Mouse (Mus musculus) cerebellum, adult (tissue): ENCODE measurements around the gene Cpvl.

ENCODE experiments used
- ATAC-seq: cut with Nextera tagmentation; 2 replicates; pipeline ENCODE4 v1.9.2; 2017; ENCODE audit warnings: mild to moderate bottlenecking, moderate library complexity, mixed read lengths; ENCODE audit not compliant: insufficient number of reproducible peaks, low FRiP score, low TSS enrichment

Cpvl gene

DNA sequence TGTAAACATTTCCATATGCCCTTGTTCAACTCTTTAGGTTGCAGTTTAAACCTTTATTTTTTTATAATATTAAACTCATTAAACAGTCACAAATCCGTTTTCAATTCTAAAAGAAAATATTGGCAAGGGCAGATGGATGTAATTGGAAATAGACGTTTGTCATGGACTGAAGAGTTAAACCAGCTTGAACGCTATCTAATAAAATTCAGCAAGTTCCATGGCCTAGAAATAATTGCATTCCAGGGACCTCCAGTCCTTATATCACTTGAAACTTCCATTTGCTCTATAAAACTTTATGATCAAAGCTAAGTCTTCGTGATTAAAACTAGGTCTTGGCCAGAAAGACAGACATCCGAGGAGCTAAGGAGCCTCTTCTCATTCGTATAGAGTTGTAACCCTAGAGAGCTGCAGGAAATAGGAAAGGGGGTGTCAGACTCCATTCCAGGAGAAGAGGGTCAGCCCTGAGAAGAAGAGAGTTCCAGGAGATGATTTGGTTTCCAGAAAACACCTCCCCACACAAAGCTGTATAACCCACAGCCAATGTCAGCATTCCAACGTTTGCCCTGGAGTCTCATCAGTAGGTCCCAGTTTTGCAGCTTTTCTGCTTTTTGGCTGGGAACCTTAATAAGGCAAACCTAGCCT is 36.2 kb downstream of the Cpvl start:
- no peak for ATAC-seq

GRCm38 (mm10) chr6:53939752-53940151 is 38.7 kb downstream of the Cpvl start:
- no peak for ATAC-seq

DNA sequence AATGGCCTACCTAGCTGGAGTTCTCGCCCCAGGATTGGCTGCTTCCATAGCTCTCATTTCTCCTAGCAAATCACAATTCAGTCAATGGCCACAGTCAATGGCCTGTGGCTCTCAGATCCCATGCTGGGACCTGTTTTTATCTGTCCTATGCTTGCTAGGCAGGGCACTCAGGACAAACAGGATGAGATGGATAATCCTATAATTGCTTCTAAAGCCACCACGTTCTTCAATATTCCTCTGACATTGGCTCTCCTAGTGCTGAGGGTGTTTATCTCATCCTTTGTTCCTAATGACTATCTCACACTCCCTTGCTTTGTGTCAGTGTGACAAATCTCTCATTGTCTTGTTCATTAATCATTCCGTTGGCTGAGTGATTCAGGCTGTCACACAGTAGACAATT is 39.5 kb downstream of the Cpvl start:
- ATAC-seq: no peak

- no peak for ATAC-seq
Measured at GRCm38 (mm10) chr6:53937143-53938134, 41.0 kb downstream of the Cpvl start.

GRCm38 (mm10) chr6:53931605-53932004 is 46.9 kb downstream of the Cpvl start:
- no peak for ATAC-seq

DNA sequence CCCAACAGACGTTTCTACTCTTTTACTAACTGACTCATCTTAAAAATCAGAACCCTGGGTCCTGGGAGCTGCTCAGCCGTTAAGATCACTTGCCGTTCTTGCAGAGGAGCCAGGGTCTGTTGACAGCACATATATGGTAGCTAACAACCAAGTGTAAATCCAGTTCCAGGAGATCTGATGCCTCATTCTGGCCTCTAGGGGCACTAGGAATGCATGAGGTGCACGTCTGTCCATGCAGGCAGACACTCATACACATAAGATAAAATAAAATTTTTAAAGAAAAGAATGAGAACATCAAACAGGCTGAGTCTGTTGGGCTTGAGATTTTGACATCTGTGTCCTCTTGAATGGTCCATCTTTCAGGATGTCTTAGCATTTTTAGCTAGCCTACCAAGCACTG is 48.6 kb downstream of the Cpvl start:
- no peak for ATAC-seq

GRCm38 (mm10) chr6:53926197-53926596 is 52.3 kb downstream of the Cpvl start:
- ATAC-seq: no peak

- ATAC-seq: no peak
Measured at GRCm38 (mm10) chr6:53925192-53925591, 53.3 kb downstream of the Cpvl start.

- ATAC-seq: no peak
Measured at GRCm38 (mm10) chr6:53920041-53920440, 58.4 kb downstream of the Cpvl start.

GRCm38 (mm10) chr6:53917026-53917558 is 61.4 kb downstream of the Cpvl start:
- no peak for ATAC-seq

DNA sequence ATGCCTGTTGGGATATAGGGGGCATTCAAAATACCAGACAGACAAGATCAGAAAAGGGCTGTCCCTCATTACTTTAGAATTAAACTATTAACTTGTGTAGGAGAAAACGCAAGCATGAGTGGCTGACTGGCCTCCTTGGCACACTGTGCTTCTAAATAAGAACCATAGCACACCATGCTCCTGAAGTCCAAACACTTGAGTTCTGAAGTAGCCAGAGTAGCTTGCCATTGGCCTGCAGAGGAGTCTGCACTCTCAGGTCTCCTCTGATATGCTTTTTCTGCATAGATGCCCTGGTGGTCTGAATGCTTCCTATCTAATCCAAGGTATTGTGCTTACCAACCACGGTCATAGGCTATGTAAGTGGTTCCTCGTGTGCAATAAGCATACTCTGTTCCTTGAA is 63.1 kb downstream of the Cpvl start:
- no peak for ATAC-seq

DNA sequence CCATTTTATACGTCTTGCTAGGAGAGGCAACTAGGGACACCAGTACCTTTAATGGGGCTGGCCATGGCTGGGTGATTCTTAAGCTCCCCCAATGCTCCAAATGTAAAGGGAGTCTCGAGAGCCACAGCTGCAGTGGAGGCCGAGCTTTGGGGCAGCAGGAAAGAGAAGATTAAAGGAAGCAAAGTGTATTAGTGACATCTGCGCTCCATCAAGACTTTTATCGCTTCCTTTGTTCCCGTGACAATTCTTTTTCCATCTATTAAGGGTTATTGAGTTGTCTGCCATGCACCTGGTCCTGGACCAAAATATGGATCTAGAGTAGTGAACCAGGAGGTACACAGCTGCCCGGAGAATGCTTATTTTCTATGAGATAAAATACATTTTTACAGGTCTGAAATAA is 65.3 kb downstream of the Cpvl start:
- ATAC-seq: no peak

GRCm38 (mm10) chr6:53912112-53912782 is 66.2 kb downstream of the Cpvl start:
- ATAC-seq: no peak

DNA sequence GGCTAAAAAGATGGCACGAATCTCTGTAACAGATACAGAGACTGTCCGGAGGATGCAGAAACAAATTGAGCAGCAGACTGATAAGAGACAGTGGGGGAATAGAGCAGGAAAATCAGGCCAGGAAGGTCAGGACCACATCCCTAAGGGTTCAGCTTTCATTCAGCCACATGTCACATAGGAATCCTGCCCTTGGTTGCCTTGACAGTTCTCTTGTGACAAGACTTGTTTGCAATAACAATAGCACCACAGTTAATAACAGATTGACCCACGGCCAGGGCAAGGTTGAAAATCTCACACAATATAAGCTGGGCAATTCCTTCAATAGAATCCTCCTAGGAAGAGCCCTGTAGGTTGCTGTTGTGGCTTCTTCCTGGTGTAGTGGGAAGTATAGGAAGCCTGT is 68.5 kb downstream of the Cpvl start:
- no peak for ATAC-seq

GRCm38 (mm10) chr6:53909446-53909845 is 69.0 kb downstream of the Cpvl start:
- ATAC-seq: no peak

- no peak for ATAC-seq
Measured at GRCm38 (mm10) chr6:53906871-53907270, 71.6 kb downstream of the Cpvl start.

DNA sequence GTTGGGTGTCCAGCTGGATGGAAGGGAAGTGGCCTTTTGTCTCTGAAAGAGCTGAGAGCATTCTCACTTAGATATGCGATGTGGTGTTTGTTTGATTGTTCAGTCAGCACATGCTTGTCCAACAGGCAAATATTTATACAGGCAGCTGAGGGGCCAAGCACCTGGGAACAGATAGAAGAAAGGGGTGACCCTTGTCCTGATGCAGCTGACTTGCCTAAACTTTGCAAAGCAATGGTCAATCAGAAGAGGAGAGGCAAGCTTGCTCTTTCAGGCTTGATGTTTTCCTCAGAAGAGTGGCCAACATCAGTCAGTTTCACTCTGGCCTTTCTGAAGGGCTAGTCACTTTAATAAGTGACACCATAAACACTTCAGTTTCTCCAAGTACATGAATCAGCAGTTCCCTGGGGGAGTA is 72.4 kb downstream of the Cpvl start:
- no peak for ATAC-seq

DNA sequence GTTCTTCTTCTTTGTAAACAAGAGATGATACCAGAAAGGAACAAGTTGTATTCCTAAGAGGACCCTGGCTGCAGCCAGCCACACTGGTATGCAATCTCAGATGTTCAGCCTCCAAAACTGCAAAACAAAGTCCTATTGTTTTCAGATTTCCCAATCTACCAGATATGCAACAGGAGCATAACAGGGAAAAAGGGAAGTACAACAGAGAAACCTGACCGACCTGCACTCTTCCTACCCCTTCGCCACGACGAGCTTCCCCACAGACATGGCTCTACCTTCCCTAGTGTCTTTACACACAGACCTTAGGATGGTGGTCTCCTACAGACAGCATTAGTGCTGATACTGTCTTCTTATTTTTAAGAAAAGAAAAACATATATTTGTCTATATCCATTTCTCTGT is 72.9 kb downstream of the Cpvl start:
- no peak for ATAC-seq

GRCm38 (mm10) chr6:53904703-53905395 is 73.6 kb downstream of the Cpvl start:
- no peak for ATAC-seq

DNA sequence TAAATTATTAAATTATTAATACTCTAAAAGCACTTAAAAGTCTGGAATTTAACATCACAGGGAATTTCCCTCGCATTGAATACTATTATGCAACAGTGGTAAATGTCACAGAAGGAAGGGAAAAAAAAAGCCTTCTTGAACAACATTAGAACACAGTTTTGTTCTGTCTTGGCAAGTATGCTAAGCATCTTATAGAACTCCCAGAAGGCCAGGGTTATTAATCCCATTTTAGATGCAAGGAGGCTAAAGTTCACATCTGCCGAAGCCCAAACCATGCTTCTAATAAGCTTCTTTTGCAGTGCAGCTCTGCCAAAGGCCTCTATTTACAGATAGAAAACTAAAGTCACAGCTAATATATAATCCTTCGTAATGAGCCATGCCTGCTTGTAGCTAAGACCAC is 74.3 kb downstream of the Cpvl start:
- no peak for ATAC-seq
